Mouse (Mus musculus) gastrocnemius, adult 2 months (tissue): ENCODE measurements around the gene Itgb3. TPM values are rescaled to one million over a fixed set of nuclear protein-coding genes. Genes with fewer than 3 reads are reported as not detected.
A peak's percentile ranks its signal among the peaks of the same experiment; 100 is the strongest.

Experiments used
- DNase-seq: peaks from one replicate; pipeline ENCODE4 v3.0.0; 2022
- H3K27ac ChIP-seq: fragments of 200-600 bp; 2 replicates; pipeline ENCODE4 v1.8.1; 2022; ENCODE audit warnings: mild to moderate bottlenecking
- H3K4me3 ChIP-seq: fragments of 200-600 bp; 2 replicates; pipeline ENCODE4 v1.8.1; 2022; ENCODE audit warnings: mild to moderate bottlenecking, moderate library complexity
- CTCF ChIP-seq: fragments of 200-600 bp; IDR thresholded peaks from 2 replicates; pipeline ENCODE4 v1.8.1; 2022; ENCODE audit warnings: antibody characterized with exemption, mild to moderate bottlenecking, moderate library complexity
- intact Hi-C: fragments of 180-260 bp; cut with DNase I; formaldehyde crosslinking; loops from one replicate; pipeline ENCODE4 v1.15.1; 2025
- total RNA-seq, 2 experiments: library from RNA; stranded (reverse); gene quantifications; 2 replicates each; pipeline ENCODE4 v1.2.3; 2021

Gene Itgb3
- total RNA-seq, 2 experiments from 2014 or later, result 0.54 to 1.3 TPM

DNA sequence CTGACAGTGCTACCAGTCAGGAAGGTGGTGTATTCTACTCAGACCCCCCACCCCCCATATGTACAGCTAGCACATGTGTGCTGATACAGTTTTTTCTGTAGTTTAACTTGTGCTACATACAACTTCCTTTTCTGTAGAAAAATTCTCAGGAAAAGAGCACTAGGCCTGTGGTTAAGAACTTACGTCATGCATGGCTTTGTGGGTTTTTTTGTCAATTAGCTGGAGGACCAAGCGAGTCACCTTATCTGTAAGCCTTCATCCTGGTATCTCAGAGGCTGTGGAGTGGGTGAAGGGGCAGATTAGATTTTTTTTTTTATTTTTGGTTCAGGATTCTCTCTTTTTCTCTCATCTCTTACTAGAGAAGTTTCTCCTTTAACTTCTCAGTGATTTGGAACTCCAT is 6.3 kb downstream of the Itgb3 start:
- Histone ChIP-seq H3K27ac (no peak overlapping the region), H3K4me3 (no peak overlapping the region)
- intact Hi-C loops, result no loop called here
- TF ChIP-seq CTCF, result no peak
- DNase-seq, result no peak

DNA sequence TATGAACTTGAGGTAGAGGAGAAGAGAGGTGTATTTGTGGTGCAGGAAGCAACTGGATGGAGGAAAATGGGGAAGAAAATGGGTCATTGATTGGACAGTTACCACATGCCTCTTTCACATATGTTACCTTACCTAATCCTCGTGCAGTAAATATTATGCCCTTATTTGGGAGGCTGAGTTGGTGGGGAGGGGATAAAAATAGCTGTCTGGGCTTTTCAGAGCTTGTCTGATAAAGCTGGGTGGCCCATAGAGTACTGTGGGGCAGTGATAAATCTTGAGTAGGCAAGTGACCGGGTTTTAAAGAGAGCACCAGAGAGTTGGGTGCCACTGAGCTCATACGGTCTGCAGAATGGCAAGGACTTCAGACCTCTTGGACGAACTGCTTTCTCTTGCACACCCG is 8.4 kb downstream of the Itgb3 start:
- intact Hi-C loops, result no loop called here
- TF ChIP-seq CTCF, result no peak
- DNase-seq, result no peak
- Histone ChIP-seq H3K4me3 (no peak overlapping the region), H3K27ac (no peak overlapping the region)

DNA sequence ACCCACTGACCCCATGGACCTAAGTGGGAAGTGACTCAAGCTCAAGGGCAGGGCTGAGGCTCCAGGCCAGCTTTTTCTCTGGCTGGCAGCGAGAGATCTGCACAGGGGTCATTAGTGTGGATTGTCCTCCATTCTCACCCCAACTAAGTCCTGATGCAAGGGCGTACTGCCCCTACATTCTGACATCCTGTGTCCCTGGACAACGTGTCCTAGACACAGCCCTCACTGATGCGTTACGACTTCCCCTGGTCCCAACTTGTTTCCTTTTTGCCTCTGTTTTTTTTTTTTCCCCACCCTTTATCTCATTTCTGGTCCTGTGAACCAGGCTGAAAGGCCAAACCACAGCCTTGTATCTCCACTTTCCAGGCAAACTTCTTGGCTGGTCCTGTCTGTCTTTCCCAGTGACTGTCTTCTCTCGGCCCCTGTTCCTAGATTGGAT is 10.9 kb downstream of the Itgb3 start:
- intact Hi-C loops, result no loop called here
- peak; percentile 26 for DNase-seq
- H3K27ac ChIP-seq, result no peak overlapping the region; the same call in 1 of the 2 replicates

DNA sequence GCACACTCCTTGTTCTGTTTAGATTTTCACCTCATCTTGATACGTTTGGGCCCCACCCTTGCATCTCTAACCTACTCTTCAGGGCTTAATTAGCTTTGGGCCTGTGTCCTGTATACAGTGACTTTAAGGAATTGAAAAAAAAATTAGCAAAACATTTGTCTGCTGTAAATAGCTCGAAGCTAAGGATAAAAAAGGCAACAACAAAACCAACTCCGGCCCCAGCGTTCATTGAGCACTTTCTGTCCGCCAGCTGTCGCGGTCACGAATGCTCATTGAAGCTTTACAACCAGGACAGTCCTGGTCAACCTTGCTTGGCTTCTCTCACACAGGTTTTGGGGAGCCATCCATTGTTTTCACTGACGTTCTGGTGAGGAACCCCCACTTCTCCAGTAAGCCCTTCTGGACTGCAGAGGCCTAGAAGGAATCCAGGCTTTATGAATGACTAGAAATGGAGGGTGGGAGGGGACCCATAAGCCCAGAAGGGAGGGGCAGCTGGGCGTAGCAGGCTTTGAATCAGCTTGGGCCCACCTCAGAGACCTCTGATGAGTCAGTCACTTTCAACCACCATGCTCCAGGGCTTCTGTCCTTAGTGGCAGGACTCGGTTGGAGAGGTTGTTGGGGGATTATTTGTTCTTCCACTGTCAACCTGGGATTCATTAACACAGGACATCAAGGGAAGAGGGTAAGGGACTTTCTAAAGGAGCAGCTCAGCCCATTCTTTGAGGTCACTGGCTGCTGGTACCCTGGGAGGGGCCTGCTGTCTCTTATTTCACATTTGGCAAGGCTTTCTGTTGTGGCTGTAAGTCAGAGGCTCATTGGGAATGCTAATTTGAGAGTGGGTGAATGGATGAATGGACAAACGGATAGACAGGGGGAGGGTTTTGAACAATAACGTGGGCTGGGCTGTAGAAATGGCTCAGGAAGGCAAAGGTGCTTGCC is 11.6 kb downstream of the Itgb3 start:
- H3K27ac ChIP-seq, result peak overlapping the region; percentile 40
- TF ChIP-seq CTCF, result no peak

More for the DNA sequence above, 10.9 kb downstream of the Itgb3 start:
- no peak overlapping the region for H3K4me3 ChIP-seq
- no peak for TF ChIP-seq CTCF

DNA sequence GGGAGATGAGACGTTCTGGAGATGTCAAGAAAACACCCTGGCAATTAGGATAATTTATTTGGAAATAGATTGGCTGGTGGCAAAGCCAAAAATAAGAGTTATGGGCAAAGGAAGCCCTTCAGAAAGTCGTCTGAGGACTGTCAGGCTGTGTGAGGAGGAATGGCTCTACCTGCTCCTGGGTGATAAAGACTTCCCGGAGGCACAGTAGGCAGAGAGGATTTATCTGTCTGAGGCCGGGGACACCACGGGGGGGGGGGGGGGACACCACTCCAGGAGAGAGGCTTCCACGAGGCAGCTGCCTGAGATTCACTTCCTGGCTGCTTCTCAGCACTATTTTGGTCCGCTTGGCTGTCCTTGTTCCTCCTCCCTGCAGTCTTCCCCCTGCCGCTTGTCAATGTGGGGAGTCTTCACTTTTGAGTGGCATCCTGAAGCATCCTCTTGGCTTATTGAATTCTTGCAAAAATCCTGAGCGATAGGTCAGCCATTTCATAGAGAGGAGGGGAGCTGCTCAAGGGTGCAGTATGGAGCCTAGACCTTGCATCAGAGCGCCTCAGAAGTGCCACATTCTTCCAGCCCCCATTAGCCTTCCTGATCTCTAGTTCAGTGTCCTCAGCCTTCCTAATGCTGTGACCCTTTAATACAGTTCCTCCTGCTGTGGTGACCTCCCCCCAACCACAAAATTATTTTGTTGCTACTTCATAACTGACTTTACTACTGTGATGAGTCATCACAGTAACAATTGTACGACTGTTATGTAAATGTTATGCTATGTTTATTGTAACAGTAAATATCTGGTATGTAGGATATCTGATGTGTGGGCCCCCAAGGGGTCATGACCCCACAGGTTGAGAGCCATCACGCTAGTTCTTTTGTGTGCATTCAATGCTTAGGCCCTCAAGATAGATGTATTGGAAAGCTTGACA is 14.5 kb downstream of the Itgb3 start:
- DNase-seq, result peak; percentile 61
- intact Hi-C loops, result no loop called here

More for the DNA sequence above, 11.6 kb downstream of the Itgb3 start:
- intact Hi-C loops, result no loop called here
- DNase-seq, result no peak
- H3K4me3 ChIP-seq, result no peak overlapping the region

DNA sequence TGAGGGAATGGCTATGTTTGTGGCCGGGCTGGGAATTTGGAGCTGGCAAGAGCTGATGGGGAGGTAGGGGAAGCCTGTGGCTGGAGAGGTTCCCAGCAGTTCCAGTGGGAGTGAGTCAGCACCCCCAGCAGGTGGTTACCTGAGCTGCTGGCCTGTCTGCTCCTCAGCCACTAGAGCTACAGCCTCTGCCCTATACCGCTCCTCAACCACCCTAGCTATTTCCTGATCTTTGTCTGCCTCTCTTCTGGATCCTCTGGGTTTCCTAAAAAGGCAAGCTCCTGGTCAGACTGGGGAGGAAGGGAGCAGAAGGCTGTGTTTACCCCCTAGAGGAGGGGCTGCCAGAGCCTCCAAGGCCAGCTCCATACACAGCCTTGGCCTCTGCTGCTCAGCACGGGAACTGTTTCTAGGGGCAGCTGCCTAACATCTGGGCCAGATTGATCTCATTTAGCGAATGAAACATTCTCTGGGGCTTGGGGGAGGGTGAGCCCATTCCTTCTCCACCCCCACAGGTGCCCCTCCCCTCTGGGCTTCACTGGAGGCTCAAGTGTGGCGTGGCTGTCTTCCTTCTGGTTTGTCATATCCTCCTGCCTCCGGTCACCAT is 17.1 kb downstream of the Itgb3 start:
- intact Hi-C loops, result no loop called here
- peak; percentile 76 for DNase-seq
- peak overlapping the region; percentile 79 for H3K27ac ChIP-seq
- peak overlapping the region; percentile 5; the same call in 1 of the 2 replicates for H3K4me3 ChIP-seq
- TF ChIP-seq CTCF, result no peak

More for the DNA sequence above, 14.5 kb downstream of the Itgb3 start:
- Histone ChIP-seq H3K27ac (no peak overlapping the region), H3K4me3 (no peak overlapping the region)
- TF ChIP-seq CTCF, result no peak

DNA sequence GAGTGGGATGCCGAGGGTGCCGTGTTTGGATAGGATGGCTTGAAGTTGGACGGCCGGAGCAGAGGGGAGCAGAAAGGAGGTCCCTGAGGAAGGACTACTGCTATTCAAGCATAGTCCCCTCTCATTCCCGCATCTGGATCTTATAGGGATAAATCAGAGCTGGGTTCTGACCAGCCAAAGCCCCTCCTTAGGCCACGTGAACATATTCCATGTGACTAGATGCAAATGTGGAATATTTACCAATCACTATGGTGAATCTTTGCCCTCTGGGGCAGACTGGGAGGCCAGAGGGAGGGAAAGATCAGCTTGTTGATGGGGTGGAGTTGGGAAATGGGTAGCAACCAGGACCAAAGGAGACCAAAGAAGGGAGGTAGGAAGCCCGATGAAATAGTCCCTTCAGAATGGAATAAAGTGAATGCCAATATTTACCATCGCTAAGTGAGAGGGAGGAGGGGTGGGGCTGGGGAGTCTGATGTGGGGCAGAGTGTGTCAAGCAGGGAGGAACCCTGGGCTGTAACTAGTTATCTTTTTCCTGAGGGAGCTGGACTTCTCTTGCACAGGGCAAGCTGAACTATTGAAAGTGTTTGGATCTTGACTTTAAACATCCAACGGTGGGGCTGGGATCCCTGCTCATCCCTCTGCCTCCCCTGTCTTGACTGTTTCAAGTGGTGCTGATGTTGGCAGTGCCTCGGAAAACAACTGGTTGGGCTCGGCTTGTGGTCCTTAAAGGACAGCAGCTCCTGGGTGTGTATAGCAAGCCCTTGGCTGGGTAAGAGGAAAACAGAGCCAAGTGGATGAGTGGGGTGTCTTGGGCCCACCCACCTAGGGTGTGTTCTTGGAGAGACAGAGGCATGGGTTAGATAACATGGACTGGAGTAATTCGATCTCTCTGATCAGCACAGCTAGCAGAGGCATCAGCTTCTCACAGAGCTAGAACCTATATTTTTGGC is 17.9 kb downstream of the Itgb3 start:
- intact Hi-C loops, result no loop called here
- DNase-seq, result peak; percentile 68
- Histone ChIP-seq H3K4me3 (peak overlapping the region; percentile 5; the same call in 1 of the 2 replicates), H3K27ac (peak overlapping the region; percentile 79)
- TF ChIP-seq CTCF, result no peak

DNA sequence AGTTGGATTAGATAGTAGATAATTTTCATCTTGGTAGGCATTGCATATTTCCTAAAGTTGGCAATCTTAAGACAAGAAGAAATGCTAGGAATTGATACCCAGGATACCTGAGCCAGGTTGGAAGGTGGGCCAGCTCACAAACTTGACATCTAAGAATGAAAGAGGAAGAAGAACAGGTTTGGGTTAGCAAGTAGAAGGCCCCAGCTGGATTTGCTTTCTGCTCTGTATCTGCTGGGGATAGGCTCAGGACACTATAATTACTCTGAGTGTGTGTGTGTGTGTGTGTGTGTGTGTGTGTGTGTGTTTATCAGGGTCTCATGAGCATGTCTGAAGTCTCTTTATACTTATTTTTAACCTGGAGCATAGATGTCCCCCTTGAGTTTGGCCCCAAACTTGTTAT is 18.8 kb downstream of the Itgb3 start:
- intact Hi-C loops, result no loop called here
- peak overlapping the region; percentile 79 for H3K27ac ChIP-seq
- no peak overlapping the region for H3K4me3 ChIP-seq
- no peak for DNase-seq
- no peak for TF ChIP-seq CTCF

DNA sequence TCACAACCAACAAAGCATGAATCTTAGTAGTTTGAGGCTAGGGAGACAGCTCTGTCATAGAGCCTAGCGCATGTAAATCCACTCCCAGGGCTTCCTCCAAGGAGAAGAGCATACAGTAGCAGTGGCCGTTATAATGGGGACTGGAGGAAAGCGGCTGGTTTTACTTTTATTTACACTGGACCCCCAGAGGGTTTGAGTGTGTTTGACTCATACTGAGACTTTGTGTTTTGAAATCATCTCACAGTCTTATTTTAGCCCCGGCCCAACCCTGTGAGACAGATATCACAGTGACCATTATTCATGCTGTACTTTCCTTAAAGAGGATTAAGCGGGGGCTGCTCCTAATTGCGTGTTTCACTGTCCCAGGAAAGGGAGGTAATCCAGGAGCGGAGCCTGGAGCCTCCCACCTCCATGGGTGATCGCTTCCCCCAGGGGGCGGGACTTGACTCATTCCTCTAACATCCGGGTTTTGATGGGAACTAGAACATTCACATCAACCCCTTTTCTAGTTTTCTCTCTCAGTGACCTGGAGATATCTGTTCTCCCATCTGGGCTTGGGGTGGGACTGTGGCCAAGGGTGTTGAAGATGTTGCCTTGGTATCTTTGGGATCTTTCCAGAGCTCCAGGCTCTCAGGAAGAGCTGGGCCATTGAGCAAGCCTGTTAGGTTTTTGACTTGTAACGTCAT is 20.0 kb downstream of the Itgb3 start:
- peak; percentile 54 for DNase-seq
- no peak for TF ChIP-seq CTCF
- Histone ChIP-seq H3K27ac (peak overlapping the region; percentile 68), H3K4me3 (no peak overlapping the region)
- intact Hi-C loops, result no loop called here

DNA sequence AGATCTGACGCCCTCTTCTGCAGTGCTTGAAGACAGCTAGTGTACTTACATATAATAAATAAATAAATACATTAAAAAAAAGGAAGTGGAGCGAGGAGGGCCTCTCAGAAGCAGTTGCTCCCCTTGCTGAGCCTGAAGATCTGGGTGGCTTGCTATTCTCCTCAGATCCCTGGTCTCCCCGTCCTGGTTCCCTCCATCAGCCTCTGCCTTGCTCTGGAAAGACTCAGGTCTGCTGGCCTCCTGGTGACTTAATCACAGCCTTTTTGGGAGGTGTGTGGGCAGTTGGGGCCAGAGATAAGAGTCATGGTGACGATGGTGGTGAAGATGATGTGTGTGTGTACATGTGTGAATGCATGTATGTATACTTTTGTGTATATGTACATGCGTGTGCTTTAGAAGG is 20.8 kb downstream of the Itgb3 start:
- no peak for DNase-seq
- Histone ChIP-seq H3K27ac (no peak overlapping the region; the same call in 1 of the 2 replicates), H3K4me3 (no peak overlapping the region)
- intact Hi-C loops, result no loop called here
- TF ChIP-seq CTCF, result no peak

DNA sequence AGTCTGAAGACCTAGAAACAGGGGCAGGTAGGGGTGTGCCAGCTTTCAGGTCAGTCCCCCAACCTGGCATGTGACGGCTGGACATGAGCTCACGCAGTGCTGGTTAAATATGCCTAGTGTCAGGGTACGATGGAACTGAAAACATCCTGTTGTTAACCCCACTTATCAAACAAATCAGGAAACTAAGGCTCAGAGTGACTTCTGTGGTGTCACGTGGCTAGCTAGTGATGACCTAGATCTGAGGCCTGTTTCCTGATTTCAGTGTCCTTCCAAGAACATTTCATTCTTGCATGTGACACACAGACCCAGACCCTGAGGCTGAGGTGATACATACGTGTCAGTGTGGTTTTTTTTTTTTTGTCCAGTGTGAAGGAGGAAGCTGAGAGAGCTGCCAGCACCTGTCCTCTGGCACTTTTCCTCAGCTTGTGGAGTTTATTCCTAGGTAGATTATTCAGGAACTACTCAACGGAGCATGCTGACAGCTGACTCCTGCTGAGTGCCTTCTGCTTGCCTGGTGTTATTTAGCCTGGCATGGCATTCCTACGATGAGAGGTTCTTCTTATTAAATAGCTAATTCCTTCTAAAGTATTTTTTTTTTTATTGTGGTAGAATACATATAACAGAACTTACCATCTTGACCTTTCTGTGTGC is 22.5 kb downstream of the Itgb3 start:
- no peak for DNase-seq
- TF ChIP-seq CTCF, result no peak
- Histone ChIP-seq H3K4me3 (no peak overlapping the region), H3K27ac (no peak overlapping the region)
- intact Hi-C loops, result no loop called here
